Mouse (Mus musculus) kidney, postnatal 25 days (tissue): ENCODE results near the gene Mertk.
A peak's percentile ranks its signal among the peaks of the same experiment; 100 is the strongest.

Source experiments
- DNase-seq, 2 experiments: peaks; one replicate each; pipeline ENCODE4 v3.0.0; 2021; ENCODE audit warnings: mixed read lengths in 2 of 2

Gene Mertk

DNA sequence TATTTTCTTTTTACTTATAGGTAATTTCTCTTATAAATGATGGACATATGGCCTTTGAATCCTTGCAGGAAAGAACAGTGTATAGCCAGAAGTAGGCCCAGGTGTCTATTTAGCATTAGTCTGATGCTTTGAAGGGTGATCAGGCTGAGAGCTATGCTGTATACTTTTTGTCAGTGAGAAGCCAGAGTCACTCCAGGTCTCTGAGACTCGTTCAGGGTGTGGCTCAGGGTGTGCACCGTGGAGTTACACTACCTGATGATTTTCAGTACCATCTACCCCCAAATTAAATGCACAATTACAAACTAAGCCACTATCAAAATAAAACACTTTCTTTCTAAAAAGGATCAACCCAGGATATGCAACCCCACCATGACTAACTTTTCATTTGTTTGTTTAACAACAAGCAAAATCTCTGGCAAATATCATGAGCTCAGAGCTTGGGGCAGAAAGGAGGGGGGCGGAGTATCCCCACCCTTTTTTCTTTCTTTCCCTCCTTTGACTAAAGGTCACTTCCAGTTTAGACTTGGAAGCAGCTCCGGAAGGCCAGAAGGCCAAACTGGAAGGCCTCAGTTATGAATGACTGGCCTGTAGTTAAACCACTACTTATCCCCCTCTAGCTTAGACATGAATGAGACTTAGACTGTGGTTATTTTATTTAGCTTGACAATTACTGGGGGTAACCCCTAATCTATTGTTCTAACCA is 69.9 kb downstream of the Mertk start:
- DNase-seq: peak; percentile 25 to 65

DNA sequence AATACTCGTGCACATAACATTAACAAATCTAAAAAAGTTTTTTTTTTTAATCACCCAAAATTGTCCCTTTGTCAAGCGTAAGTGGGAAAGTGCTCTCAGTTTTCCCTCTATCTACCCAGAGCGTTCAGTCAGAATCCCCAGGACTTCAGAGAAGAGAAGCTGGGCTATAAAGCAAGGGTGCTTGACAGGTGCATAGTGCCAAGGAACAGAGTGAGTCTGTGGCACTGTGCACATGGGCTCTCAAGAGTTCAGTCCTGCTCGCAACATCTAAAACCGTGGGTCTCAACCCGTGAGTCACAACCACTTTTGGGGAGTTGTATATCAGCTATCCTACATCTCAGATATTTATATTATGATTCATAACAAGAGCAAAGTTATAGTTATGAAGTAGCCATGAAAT is 71.8 kb downstream of the Mertk start:
- DNase-seq: no peak

DNA sequence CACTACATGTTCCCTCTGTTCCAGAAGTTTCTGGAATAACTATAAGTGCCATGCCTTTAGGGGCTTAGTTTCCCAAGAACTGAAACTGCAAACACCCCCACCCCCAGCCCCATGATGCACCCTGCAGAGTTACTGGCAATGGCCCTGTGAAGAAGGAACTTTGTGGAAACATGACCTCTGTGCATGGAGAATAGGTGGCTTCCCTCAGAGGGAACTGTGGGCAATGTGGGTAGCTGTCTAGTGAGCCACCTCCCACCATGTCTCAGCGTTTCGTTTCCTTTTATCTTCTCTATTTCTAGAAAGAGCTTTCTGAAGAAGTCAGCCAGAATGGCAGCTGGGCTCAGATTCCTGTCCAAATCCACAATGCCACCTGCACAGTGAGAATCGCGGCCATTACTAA is 72.3 kb downstream of the Mertk start:
- no peak for DNase-seq

DNA sequence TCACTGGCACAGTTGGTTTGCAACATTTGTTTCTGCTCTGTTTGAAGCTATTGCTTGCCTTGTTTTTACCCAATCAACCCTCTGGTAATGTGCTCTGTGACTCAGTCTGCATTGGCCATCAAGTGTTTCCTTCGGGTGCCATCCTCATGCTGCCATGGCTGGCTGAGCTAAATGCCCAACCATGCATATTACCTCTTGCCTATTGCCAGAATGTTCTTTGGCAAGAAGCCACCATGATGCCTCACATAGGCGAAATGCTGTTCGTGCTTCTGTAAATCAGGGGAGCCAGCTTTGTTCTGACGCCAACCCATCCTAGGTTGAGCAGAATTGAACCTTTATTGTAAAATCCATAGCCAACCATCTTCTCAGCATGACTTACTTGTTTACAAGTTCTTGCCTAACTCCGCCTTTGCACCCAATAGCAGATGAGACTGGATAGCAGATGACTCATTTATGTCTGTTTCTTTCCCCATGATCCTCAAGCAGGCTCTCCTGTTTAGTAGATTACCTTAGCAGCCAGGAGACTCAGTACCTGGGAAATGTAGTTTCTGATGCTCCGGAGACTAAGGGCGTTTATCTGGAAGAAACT is 73.1 kb downstream of the Mertk start:
- DNase-seq: peak in 1 of 2 experiments; percentile 23

DNA sequence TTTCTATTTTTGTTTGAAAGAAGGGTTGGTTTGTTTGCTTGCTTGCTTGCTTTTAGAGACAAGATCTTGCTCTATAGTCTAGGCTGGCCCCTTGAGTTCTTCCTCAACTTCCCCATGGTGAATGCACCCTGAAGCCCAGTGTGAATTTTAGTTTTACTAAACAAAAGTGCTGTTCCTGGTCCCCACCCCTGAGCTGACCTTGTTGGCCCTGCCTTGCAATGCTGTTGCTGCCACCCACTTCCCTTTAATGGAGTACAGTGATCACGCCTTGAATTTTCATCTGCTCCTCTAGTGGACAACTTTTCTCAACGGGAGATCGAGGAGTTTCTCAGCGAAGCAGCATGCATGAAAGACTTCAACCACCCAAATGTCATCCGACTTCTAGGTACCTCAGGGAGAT is 83.5 kb downstream of the Mertk start:
- DNase-seq: no peak

DNA sequence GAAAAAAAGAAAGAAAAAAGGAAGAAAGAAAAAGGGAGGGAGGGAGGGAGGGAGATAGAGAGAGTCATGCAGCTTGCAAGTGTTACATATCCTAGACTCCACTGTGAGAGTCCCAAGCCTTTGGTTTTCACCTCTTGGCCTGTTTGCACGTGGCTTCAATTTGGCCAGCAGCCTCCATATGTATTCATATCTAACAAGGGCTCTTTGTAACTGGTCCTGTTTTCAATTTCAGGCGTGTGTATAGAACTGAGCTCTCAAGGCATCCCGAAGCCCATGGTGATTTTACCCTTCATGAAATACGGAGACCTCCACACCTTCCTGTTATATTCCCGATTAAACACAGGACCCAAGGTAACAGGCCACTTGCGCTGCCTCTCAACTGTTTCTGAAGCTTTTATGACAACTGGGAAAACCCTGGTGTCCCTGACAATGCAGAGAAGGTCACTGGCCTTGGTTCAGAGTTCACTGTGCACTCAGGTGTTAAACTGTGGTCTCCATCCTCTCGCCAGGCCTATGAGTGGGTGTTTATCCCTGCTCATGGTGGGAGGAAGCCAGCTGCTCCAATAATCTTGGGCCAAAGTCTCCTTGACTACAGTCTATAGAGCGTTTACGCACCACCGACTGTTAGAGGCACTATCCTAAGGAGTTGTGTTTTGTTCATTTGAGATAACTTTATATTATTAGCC is 85.0 kb downstream of the Mertk start:
- DNase-seq: peak; percentile 21 to 59

DNA sequence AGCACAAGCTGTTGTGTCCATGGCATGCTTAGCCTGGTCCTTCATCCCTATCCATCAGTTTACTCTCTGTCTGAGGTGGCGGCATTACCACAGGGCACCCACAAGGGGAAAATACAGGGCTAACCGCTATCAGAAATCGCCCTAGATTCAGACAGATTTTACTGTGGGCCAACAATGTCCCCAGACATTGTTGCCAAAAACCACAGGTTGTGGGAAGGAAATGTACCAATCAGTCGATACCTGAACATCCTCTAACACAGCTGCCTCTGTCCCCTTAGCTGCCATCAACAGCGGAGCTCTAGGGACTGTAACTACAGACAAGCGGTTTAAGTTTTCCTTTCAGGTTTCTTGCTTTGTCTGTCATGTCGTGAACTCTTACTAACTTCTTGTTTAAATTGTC is 86.1 kb downstream of the Mertk start:
- no peak for DNase-seq

DNA sequence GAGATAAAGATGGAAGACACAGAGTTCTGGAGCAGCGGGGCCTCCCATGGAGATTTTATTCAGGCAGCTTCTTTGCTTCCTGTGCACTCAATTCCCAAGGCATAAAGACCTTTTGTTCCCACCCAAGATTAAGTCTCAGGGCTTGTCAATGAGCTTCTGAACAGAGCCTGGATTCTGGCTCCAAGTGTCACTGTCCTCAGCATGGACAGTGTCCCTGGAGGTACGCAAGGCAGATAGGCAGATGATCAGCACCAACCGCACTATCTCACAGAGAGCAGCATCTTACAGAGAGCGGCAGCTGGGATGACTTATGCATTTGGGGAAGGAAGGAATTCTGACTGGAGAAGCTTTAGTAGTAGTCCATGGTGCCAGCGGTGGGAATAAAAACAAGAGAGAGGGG is 87.6 kb downstream of the Mertk start:
- no peak for DNase-seq

DNA sequence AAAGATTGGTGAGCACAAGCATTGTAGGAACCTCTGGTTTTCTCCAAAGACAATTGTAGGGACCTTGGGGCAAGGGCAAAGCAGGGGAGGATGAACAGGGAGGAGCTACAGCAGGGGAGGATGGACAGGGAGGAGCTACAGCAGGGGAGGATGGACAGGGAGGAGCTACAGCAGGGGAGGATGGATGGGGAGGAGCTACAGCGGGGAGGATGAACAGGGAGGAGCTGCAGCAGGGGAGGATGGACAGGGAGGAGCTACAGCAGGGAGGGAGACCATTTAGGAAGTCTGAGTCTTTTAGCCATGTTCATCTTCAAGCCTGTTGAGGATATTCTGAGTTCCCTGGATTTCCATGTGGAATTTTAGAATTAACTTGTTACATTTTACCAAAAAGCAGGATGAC is 88.0 kb downstream of the Mertk start:
- DNase-seq: no peak

DNA sequence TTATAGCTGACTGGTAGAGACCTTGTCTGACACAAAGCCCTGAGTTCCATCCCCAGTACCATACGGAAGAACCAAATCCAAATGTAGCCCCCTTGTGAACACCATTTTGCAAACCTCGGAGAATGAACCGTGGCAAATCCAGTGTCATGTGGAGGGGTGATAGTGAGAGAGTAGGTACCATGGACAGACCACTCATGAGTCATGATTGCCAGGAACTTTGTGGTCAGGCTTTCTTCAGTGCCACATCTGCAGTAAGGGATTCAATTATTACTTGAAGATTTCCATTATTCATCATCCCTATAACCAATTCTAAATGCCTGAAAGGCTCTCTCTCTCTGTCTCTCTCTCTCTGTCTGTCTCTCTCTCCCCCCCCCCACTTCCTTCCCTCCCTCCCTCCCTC is 89.0 kb downstream of the Mertk start:
- DNase-seq: no peak

DNA sequence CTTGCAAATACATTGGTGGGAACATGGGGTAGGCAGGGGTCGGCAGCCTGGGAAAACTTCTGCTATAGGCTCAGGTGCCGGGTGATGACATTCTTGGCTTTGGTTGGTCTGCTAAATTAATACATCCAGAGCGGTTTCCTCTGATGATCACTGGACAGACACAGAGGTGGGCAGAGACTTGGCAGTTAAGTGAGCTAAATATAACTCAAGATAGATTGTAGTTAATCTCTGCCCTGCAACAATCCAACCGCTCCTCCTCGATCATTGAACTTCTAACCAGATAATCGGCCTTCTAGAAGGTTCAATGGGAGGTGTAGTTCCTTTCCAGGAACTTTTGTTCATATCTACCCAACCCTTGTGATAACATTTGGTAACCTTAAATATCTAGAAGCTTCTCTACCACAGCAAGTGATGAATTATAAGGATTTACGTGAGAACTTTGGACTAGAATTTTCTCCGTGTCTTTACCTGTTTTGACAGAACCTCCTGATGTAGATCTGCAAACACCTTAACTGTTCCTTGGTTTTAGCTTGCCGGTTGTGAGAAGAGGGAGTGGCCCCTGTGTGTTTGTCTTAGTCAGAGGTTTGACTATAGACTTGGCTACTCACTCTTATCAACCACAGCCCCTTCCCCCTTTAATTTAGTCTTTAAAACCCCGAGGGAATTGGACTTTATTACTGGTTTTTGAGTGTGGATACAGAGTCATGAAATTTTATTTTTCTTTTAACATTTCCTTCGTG is 92.3 kb downstream of the Mertk start:
- no peak for DNase-seq

DNA sequence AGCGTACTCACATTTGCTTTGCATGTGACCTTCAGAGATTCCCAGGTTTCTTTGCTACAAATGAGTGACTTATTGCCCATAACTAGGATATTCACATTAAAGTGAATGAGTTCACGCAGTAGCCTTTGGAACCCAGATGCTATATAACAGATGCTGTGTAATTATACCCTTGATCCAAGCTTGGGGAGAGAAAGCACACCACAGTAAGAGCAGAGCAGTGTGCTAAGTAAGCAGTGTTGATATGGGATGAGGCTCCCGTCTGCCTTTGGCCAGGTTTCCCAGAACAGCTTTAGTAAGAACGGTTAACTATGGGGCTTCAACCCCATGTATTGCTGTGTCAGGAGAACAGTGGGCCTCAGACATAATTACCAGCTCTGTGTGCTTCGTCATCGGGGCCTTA is 95.2 kb downstream of the Mertk start:
- DNase-seq: no peak

DNA sequence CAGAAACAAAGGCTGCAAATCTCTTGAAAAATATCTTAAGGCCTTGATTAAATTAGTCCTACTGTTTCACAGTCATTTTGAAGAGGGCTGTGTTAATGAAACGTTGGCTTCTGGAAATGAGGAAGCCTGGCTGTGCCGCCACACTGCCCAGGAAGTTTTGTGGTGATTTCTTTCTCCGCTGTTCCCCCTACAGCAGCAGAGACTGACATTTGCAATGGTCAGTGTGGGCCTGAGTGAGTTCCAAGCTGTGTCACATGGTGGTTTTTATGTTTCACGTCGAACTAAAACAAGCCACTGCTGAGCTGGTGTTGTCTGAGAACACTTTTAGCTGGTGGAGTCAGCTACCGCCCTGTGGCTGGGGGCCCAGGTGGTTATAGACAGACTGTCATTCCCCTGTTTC is 97.7 kb downstream of the Mertk start:
- DNase-seq: no peak

DNA sequence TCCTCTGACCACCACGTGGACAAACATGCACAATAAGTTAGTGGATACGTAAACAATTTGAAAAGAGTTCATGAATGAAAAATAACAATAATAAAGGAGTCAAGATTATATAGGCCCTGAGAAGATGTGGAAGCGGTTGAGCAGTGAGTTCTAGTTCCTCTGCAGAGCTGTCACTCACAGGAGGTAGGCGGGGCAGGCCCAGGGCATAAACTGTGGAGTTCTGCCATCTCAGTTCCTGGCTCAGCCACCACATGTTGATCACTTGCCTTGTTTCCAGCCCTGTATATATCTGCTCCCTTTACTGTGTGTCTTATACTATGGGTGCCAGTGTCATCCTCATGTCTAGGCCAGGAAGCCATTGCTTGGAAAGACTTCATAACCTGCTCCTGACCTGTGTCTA is 104.7 kb downstream of the Mertk start:
- DNase-seq: no peak

DNA sequence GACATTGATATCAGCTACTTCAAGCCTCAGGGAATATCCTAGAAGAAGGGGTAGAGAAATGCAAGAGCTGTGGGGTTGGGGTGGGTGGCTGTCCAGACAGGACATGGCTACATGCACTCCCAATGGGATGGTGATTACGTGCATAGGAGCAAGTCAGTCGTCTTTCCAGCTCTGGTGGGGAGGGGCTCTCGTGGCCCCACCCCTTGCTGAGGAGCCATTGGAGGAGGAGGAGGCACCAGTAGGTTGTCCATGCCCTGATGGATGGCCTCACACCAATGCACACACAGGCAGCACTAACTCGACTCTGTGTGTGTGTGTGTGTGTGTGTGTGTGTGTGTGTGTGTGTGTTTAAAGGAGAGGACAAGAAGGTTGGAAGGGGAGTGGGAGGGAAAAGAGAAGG is 106.6 kb downstream of the Mertk start:
- DNase-seq: no peak

DNA sequence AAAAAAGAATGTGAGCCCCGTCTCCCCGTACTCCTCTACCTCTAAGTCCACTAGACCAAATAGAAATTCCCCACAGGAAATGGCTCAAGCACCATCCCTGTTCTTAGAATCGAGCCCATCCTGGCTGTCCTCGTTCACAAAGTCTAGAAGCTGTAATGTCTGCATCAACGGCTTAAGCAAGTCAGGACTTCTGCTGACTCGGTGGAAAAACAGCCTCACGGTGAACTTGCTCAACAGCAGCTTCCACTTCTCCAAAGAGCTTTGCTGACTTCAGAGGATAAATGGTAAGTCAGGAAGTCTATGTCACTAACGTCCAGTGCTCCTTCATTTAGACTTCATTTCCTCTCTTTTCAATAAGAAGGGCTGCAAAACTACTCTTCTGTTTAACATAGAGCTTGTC is 107.8 kb downstream of the Mertk start:
- DNase-seq: peak; percentile 34 to 66

DNA sequence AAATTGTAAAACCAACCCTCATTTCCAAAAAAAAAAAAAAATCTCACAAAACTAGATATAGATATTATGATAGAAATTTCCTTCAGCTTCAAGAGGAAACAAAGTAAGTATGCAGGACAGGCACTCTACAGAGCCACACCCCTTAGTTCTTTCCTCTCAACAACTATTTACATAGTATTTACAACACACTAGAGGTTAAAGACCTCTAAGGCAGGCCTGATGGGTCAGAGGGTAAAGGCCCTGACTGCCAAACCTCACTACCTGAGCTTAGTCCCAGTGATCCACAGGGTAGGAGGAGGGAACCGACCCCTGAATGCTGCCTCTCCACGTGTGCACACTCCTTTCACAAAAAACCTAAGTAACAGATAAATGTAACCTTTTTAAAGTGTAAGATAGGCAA is 114.0 kb downstream of the Mertk start:
- no peak for DNase-seq

DNA sequence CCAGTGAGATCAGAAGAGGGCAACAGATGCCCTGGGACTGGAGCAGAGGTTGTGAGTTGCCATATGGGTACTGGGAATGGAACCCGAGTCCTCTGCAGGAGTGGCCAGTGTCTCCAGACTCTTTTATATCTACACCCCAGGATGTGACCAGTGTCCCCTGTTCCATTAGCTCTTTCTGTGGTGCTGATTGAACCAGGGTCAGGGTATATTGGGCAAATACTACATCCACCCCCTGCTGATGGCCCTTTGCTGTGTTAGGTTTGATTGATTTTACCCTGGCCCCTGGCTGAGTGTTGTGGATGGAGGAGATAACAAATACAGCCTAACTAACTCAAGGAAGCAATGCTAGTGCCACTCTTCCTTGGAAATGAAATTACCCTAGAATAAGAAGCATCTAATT is 117.6 kb downstream of the Mertk start:
- no peak for DNase-seq

DNA sequence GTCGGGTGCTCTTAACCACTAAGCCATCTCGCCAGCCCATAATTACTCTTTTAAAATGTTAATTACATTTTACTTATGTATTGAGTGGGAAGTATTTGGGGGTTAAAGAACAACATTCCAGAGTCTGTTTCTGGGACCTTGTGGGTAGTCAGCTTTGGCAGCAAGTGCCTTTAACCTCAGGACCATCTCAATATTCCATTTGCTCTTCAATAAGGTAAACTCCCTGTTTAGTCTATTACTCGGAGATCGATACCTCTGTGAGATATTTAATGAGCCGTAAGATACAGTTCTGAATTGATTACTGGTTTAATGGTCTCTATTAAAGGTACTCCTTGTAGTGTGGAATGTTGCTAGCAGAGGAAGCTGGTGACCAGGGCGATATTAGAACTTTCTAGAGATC is 118.2 kb downstream of the Mertk start:
- DNase-seq: no peak

DNA sequence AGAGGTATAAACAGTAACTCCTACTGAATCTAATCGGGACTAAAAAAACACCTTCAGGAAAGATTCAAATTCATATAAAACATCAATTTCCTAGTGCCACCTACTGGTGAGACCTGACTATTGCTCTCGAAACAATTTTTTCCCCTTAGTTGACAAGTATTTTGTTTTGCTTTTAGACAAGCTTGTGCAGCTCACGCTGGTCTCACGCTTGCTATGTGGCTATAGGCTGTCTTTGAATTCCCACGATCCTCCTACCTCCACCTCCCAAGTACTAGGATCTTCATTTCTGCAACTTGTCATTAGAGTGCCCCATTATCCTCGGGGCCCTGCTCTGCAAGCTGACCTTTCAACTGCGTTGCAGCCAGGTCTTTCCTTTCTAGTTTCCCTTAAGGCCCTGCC is 118.6 kb downstream of the Mertk start:
- peak in 1 of 2 experiments; percentile 70 for DNase-seq

DNA sequence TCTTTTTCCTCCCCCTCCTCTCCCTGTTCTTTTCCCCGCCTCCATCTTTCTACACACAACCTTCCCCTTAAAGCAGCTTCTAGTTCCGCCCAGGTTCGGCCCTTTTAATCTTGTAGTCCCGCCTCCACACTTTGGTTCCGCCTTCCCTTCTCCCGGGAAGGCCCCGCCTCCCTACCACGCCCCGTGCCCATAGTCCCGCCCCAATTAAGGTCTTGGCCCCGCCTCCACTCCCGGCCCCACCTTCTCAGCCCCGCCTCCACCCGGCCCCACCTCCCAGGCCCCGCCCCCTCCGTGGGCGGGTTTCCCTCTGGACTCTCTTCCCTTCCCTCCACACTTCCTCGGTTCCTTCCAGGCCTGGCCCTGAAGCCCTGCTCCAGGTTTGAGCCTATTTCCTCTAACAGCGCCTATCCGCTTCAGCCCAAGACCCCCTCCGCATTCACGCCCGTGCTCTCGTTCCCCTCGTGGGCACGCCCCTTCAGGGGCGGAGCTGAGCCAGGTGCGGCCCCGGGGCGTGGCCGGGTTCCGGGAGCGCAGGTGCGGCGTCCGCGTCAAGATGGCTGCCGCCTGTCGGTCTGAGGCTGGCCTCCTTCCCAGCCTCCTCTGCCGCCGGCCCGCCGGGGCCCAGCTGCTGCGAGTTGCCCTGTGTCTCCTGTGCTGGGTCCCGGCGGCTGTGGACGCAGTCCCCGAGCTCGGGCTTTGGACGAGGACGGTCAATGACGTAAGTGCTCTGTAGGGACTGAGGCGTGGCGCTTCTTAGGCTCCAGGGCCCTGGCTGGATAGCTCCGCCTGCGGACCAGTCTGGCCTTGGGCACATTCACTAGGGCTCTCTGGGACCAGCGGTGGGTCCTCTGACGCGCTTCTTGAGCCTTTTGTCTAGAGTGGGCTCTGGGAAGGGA is 119.3 kb downstream of the Mertk start, which contains the start of gene Tmem87b:
Tmem87b (plus strand) TSS at position 333 of the 896 bp plus-strand sequence.
- DNase-seq: peak; percentile 96 to 98

DNA sequence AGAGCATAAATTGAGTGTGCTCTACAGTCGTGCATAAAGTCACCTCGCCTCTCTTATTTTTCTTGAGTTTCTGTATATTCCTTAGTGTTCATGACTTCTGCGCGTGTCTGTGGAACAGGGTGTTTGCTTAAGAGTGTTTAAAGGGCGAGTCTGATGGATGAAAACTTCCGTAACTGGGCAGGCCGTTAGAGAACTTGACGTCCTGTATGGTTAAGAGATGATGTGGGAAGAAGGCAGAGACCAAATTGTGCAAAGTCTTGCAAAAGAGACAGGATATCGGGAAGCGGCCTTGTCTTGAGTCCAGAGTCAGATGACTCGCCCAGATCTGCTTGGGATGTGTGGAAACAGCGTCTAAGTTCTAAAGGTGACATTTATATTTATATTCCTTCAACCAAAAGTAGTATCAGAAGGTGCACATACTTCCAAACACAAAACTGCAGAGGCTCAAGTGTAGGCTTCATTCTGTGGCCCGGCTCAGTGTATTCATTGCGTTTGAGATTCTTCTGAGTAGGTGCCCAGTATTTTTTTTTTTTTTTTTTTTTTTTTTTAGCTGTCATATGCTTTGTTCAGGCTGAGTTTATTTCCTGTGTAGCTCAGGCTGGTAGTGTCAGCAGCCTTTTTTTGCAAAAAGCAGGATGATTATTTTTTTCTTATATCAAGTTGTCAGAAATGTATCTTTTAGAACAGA is 120.3 kb downstream of the Mertk start:
- peak in 1 of 2 experiments; percentile 13 for DNase-seq
